Mouse (Mus musculus): ENCODE results near the gene Ahnak. TPM values are rescaled to one million over a fixed set of nuclear protein-coding genes. Genes with fewer than 3 reads are reported as not detected.
"Not testable (repeated sequence)": the region's sequence is repeated elsewhere in the genome, so short reads cannot be mapped to it uniquely, and the experiment has no call there.

Ahnak gene
- total RNA-seq, 2 experiments from 2014 or later: 14.5 to 17.8 TPM

DNA sequence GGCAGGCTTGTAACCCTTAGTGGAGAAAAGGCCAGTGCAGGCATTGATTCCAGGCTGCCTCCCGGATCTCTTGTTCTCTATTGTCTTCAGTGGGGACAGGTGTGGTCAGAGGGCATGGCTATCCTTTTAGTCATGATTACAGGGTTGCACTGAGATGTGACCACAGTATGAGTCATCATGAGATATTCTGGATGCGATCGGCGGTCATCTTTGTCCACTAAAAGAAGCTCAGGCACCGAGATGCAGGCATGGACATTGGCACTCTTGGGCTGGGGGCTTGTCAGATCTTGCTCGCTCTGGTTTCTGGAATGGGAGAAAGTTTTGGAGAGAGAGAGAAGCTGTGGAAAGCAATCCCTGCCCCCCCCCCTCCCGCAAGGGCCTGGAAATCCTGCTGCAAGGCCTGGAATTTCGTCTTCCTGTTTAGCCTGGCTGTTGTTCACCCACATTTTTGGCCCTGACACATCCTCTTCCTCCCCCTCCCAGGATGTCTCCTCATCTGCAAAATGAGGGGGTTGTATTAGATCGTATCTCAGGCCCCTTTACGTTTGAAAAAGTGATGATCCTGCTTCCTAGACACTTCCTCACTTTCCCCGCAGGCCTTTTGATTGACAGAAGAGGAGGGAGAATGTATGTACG, 84.8 kb downstream of the Ahnak start:
- no peak for DNase-seq (ENCODE audit: extremely low spot score in 1 of 2, low spot score in 2 of 2)
- intact Hi-C loops (cut with DNase I): no loop called here

DNA sequence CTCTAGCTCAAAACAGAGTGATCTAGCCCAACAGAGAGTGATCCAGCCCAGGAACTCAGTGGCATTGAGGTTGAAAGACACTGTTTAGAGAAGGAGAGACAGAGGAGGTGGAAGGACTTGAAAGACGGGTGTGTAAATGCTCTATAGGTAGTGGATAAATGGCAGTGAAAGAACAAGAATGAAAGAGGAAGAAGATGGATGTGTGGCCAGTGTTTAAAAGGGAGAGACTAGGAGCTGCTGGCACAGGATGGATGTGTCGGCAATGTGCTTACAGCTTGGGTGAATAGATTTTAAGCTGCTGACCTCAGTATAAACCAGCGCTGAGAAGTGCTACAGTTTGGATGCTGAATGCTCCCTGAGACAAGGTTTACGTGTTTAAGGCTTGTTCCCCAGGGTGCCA, 85.3 kb downstream of the Ahnak start:
- no peak for DNase-seq (ENCODE audit: extremely low spot score in 1 of 2, low spot score in 2 of 2)
- intact Hi-C loops (cut with DNase I): no loop called here

DNA sequence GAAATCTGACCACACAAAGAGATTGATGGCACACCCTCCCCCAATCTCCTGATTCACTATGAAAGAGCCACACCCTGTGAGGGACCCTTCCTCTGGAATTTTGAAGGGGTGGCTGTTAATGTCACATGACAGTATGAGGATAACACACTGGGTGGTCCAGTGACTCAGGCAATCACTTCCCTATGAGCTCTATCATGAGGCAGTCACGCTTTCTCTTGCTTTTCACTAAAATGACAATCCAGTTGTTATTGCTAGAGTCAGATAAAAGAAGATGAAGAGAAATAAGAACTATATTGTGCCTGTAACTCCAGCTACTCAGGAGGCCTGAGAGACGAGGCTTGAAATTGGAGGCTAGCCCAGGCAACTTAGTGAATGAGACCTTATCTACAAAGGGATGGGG, 86.5 kb downstream of the Ahnak start:
- intact Hi-C loops (cut with DNase I): no loop called here
- DNase-seq (ENCODE audit: extremely low spot score in 1 of 2, low spot score in 2 of 2): no peak

DNA sequence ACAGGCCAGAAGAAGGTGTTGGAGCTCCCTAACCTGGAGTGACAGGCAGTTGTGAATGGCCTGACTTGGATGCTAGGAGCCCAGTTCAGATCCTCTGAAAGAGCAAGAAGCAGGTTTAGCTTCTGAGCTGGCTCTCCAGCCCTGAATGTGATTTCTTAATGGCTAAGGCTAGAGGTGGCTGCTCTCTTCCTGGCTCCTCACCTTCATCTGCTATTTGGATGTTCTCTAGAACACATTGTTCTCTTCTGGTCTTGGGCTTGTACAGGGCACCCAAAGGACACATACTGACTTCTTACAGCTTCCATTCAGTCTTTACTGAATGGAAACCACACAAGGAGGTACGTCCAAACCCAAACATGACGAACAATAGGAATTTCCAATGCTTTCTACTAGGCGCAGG, 87.0 kb downstream of the Ahnak start:
- DNase-seq (ENCODE audit: extremely low spot score in 1 of 2, low spot score in 2 of 2): no peak
- intact Hi-C loops (cut with DNase I): no loop called here

DNA sequence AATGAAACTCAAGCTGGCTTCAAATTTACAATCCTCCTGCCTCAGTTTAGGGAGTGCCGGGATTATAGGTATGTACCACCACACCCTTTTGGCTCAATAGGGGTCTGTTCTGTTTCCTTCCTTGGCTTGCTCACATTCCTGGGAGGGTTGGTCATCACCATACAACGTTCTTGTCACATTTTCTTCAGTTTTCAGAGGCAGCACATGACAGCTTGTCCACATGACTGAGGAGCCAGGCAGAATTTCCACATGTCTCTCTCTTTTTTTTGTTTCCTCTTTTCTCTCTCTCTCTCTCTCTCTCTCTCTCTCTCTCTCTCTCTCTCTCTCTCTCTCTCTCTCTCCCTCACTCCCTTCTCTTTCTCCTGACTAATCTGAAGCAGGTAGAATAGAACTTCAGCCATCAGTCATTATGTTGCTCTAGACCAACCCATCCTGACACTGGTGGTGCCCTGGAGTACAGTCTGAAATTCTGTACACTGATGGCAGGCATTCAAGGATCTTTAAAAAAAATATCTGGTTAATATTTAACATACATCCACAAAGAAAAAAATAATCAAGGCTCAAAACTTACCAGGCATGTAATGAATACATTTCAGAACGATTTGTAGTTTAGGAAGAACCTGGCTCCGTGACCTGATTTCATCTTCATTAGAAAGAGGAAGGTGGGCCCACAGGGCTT, 88.0 kb downstream of the Ahnak start:
- DNase-seq (ENCODE audit: extremely low spot score in 1 of 2, low spot score in 2 of 2): no peak
- intact Hi-C loops (cut with DNase I): no loop called here

DNA sequence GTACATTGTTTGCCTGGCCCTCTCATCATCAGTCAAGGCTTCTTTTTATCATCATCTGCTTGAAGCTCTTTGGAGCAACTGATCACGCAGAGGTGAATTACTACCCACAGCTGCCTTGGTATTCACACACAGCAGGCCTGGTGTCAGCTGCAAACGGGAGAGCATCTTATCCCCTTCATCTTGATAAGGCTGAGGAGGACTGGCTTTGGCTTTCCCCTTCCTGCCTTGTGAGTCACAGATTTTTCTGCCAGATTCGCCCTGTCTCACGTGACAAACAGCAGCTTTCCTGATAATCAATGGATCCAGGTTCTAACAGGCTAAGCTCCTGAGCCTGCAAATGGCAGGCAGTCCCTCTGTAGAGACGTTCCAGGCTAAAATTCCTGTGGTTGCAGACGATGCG, 90.8 kb downstream of the Ahnak start:
- no peak for DNase-seq (ENCODE audit: extremely low spot score in 1 of 2, low spot score in 2 of 2)
- intact Hi-C loops (cut with DNase I): loop anchor here (5.0 to 10.0 kb wide), 2 partner anchors 88 to 225 kb away; partner anchors contain the start of gene Lrrn4cl

DNA sequence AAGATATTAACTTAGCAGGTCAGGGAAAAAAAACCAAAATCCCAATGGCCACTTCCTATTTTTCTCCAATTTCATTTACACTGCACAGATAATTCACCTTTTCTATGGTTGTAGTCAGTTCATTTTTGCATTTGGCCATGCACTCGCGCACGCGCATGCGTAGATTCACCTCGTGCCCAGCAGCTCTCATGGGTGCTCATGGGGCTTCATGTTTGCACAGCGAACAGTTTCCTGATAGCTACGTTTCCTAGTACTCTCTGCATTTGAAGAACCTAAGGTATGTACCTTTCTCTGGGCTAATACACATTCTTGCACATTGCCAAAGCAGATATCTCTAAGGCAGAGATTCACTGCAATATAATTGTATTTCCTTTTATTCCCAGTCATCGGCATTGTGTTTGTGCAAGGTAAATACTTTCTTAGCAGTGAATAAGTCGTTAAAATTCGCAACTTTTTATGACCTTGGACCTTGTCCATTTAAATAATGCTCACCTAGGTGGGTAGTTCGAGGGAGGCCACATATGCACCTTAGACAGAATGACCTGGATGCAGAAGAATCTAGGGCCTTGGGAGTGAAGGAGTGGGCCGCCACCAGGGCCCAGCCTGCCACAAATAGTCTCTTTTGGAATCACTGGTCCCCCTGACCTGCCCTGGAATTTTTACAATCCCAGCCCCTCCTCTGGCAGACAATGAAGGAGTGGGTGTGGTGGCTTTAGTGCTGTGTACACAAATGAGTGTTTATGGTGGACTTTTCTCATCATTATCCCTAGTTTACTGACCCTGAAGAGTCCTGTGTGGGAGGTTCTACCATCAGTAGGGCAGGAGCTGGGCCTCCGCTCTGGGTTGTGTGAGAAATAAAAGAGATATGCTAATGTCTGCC, 92.5 kb downstream of the Ahnak start:
- intact Hi-C loops (cut with DNase I): loop anchor here (5.0 to 10.0 kb wide), 2 partner anchors 89 to 227 kb away; partner anchors contain the start of gene Lrrn4cl
- no peak for DNase-seq (ENCODE audit: extremely low spot score in 1 of 2, low spot score in 2 of 2)

DNA sequence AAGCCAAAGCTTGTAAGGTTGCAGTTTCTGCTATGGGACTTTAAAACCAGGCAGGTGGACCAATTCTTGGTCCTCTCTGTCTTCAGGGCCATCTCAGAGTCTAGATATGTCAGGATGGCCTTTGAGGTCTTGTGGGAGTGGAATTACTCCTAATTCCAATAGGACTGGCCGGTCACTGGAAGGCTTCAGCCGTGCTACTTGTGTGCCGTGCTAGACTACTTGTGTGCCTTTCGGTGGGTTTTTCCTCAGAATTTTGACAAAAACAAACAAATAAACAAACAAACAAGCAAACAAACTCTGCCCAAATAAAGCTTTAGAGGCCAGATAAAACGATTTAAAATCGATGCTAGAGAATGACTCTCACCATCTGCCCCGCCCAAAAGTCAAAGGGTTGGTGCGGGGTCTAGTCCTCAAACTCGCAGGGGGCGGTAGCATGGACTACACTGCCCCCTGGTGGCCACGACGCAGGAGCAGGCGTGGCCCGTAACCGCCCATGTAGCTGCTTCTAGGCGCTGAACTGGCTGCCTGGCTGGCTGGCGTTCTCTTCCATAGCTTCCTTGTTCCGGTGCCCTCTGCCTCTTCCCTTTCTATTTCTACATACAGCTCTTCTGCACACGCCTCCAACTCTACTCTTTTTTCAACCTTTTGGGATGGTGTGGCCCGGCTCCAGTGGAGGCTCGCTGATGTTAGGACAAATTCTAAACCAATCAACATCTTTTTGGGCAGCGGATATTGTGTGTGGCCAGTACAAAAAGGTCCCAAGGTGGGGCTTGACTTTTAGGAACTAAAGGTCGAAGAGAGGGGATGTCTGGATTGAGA, 93.3 kb downstream of the Ahnak start:
- peak; percentile 57 to 87 for DNase-seq (ENCODE audit: extremely low spot score in 1 of 2, low spot score in 2 of 2)
- intact Hi-C loops (cut with DNase I): loop anchor here (5.0 to 10.0 kb wide), 2 partner anchors 90 to 228 kb away; partner anchors contain the start of gene Lrrn4cl

DNA sequence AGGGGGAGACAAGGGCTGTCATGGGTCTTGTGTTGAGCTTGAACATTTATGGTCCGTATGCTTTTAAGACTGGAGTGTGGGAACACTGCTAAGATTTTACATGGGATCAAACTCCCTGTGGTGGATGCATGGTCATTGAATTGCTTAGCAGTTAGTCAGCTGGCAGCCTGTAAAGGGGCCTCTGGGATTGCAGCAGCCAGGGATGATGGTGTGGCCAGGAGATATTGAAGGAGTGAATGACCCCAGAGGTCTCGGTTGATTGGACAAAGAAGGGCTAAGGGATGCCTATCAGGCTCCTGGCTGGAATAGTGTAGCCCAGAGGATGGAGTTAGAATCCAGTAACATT, 93.9 kb downstream of the Ahnak start:
- intact Hi-C loops (cut with DNase I): loop anchor here (5.0 to 10.0 kb wide), 2 partner anchors 91 to 228 kb away; partner anchors contain the start of gene Lrrn4cl
- no peak for DNase-seq (ENCODE audit: extremely low spot score in 1 of 2, low spot score in 2 of 2)

DNA sequence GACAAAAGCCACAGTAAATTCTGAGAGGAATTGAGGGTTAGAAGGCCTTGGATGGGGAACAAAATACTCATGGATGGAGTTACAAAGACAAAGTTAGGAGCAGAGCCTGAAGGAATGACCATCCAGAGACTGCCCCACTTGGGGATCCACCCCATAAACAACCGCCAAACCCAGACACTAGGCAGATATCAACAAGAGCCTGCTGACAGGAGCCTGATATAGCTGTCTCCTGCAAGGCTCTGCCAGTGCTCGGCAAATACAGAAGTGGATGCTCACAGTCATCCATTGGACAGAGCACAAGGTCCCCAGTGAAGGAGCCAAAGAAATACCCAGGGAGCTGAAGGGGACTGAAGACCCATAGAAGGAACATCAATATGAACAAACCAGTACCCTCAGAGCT, 94.8 kb downstream of the Ahnak start:
- intact Hi-C loops (cut with DNase I): loop anchor here (5.0 to 10.0 kb wide), 2 partner anchors 92 to 229 kb away; partner anchors contain the start of gene Lrrn4cl
- DNase-seq (ENCODE audit: extremely low spot score in 1 of 2, low spot score in 2 of 2): not testable (repeated sequence)

DNA sequence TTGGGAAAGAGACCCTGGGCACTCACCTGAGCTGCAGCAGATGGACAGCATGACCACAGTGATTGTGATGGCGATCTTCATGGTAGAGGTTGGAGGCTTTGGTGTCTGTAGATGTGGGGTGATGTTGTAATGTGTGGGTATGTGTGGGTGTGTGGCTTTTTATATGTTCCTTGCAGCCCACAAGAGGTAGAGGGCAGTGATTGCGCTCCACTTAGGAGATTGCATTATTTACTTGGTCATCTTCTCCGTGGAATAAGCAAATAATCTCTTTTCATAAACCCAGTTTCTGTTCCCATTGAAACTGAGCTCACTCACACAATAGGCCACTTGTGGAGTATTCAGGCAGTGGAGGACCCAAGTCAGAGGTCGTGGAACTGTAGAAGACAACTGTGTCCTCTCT, 98.7 kb downstream of the Ahnak start, which contains the start of gene Scgb1a1:
Gene Scgb1a1 (minus strand): TSS at position 138 of the 400 bp plus-strand sequence.
- no peak for DNase-seq (ENCODE audit: extremely low spot score in 1 of 2, low spot score in 2 of 2)
- intact Hi-C loops (cut with DNase I): loop anchor here (10.0 kb wide), 1 partner anchor 233 kb away; the partner anchor contains the start of gene Lrrn4cl

DNA sequence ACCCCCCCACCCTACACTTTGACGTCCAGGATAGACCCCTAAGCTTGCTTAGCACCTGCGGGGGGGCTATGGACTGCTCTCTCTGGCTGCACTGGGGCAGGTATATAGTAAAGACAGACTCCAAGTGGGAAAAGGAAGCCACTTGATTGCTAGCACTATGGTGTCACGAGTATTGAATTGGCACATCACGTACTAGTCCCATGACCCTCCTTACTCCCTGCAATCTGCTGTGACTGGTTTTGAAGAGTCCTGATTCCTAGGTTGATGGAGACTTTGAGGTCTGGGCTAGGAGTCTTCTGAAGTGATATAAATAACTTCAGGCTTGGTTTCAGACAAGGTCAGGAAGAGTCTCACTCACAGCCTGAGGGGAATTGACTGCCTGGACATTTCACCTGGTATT, 101.1 kb downstream of the Ahnak start:
- DNase-seq (ENCODE audit: extremely low spot score in 1 of 2, low spot score in 2 of 2): no peak
- intact Hi-C loops (cut with DNase I): no loop called here

DNA sequence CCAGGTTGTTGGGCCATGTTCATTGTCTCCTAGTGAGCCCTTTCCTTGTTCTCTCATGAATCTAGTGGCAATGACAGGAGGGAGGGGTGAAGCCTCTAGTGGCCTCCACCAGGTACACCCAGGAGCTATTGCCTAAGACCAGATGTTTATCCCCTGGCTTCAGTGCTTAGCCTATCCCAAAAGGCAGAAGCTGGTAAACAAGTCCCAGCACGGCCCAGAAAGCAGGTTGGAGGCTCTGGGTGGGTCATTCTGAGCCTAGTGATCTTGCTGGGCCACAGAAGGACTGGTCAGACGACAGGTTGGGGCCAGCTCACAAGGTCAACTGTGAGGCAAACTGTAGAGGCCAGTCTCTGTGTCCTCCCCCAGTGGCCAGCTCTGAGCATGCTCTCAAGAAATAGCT, 101.6 kb downstream of the Ahnak start:
- intact Hi-C loops (cut with DNase I): no loop called here
- DNase-seq (ENCODE audit: extremely low spot score in 1 of 2, low spot score in 2 of 2): no peak

DNA sequence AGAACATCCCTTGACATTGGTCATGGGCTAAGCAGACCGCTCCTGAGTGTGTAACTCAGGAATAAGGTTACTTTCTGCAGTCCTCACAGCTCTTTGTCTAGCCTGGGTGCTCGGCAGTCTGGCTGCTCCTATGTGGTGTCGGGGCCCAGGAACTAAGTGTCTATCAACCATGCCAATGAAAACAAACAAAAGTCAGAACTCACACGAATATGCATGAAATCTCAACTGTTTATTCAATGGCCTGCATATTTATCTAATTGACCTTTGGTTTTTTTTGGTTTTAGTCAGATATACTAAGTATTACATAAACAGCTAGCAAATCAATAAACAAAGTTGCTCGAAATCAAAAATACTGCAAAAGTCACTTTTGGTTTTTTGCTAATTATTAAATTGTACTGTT, 106.0 kb downstream of the Ahnak start:
- intact Hi-C loops (cut with DNase I): no loop called here
- no peak for DNase-seq (ENCODE audit: extremely low spot score in 1 of 2, low spot score in 2 of 2)

DNA sequence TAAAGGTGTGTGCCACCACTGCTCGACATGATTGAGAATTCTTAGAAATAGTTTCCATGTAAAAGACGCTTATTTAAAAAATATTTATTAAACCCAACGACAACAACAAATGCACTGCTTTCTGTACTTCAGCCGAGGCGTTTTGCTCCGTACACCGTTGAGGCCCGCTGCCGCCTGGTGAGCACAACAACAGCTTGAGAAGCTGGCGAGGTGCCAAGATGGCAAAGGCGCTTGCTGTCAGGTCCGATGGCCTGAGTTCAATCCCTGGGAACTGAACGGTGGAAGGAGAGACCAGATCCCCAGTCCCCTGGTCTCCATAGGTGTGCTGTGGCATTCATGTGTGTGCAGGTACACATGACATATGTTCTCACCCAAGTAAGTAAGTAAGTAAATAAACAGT, 108.4 kb downstream of the Ahnak start:
- DNase-seq (ENCODE audit: extremely low spot score in 1 of 2, low spot score in 2 of 2): peak in 1 of 2 experiments; percentile 47
- intact Hi-C loops (cut with DNase I): no loop called here

DNA sequence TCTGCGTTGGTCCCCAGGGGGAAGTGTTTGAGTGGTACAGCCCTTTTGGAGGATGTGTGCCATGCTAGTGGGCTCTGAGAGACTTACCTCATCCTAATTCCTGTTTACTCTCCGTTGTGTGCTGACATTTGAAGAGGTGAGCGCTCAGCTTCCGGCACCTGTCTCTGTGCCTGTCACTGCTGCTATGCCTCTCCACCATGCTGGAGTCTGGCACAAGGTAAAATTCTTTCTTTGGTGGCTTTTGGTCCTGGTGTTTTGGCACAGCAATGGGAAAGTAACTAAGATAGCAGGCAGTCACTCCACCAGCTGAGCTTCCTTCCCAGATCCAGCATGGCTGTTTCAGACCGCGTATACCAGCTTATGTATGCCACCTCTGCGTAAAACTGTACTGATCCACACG, 110.7 kb downstream of the Ahnak start:
- intact Hi-C loops (cut with DNase I): no loop called here
- no peak for DNase-seq (ENCODE audit: extremely low spot score in 1 of 2, low spot score in 2 of 2)

DNA sequence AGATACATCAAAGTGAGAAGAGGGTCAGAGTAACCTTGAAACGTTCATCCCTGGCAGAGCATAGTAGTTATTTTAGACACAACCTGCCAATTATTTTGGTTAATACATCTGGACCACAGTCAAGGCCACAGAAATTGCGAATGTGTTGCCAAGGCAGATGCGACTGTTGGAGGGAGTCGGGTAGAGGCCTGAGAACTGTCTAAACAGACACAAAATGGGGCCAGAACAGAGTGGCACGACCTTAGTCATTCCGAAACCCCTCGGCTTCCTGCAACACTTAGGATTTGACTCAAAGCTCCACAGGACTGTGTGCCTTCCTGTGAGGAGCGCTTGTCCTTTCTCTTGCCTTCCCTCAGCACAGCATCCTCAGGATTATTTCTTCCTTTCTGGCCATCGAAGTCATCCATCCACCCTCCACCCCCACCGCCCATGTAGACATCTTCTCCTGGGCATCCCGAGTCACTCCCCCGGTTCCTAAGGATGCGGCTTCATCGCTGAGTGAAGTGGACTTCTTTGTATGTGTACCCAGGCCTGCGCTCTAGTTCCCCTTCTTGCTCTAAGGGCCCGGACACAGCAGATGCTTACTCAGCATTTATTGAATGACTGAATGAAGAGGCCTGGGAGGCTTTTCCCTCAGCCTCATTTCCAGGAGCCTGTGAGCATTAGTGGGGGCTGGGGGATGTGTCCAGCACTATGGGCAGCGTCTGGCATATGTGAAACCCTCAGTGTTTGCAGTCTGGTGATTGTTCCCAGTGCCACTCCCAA, 111.4 kb downstream of the Ahnak start:
- intact Hi-C loops (cut with DNase I): no loop called here
- DNase-seq (ENCODE audit: extremely low spot score in 1 of 2, low spot score in 2 of 2): no peak

DNA sequence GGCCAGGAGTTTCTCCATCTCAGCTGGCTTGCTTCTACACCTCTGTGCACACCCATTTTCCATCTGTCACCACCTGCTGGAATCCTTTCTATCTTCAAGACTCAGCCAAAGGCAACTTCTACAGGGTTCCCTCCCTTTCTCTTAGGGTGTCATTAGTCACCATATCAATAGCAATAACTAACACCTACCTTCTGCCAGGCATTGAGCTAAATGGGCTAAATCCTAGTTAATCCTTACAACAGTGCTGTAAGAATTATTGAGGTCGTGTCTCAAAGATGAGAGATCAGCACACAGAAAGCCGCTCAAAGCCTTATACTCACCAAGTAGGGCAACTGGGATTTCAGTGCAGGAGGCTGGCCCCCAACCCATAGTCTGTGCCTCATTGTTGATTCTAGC, 112.0 kb downstream of the Ahnak start:
- intact Hi-C loops (cut with DNase I): no loop called here
- DNase-seq (ENCODE audit: extremely low spot score in 1 of 2, low spot score in 2 of 2): no peak

Data from left cerebral cortex, postnatal 10 days (tissue).